Mouse (Mus musculus) spleen, adult 2 months (tissue): ENCODE measurements around the gene Nacc1. TPM values are rescaled to one million over a fixed set of nuclear protein-coding genes. Genes with fewer than 3 reads are reported as not detected.

Source experiments
- DNase-seq, 2 experiments: peaks; one replicate each; pipeline versions ENCODE4 v3.0.0 to v3.0.0-alpha.2; 2012 to 2021; ENCODE audit warnings: low spot score in 2 of 2, low read depth in 1 of 2
- H3K27ac ChIP-seq: fragments of 200-500 bp; 2 replicates; pipeline ENCODE4 v1.5.1; 2012; ENCODE audit warnings: low read length, inconsistent platforms; ENCODE audit not compliant: insufficient read depth
- H3K27me3 ChIP-seq: fragments of 200-500 bp; 2 replicates; pipeline ENCODE4 v1.6.1; 2012; ENCODE audit warnings: mild to moderate bottlenecking, moderate library complexity, low read length, inconsistent platforms; ENCODE audit not compliant: control insufficient read depth, insufficient read depth
- H3K36me3 ChIP-seq: fragments of 200-500 bp; 2 replicates; pipeline ENCODE4 v1.6.1; 2012; ENCODE audit warnings: mild to moderate bottlenecking, low read length, inconsistent platforms; ENCODE audit not compliant: control insufficient read depth, insufficient read depth
- H3K4me1 ChIP-seq: fragments of 200-500 bp; 2 replicates; pipeline ENCODE4 v1.6.1; 2011; ENCODE audit warnings: inconsistent platforms; ENCODE audit not compliant: control insufficient read depth, insufficient read depth, insufficient read length
- H3K4me3 ChIP-seq: fragments of 200-500 bp; 2 replicates; pipeline ENCODE4 v1.5.1; 2011; ENCODE audit warnings: mild to moderate bottlenecking, inconsistent platforms; ENCODE audit not compliant: insufficient read depth, insufficient read length; ENCODE audit errors: extremely low read depth
- CTCF ChIP-seq: fragments of 200-500 bp; IDR thresholded peaks from 2 replicates; pipeline ENCODE4 v1.5.1; 2011; ENCODE audit warnings: mild to moderate bottlenecking, inconsistent platforms; ENCODE audit not compliant: insufficient read depth, insufficient read length, insufficient replicate concordance; ENCODE audit errors: extremely low read depth
- POLR2A ChIP-seq: fragments of 200-500 bp; IDR thresholded peaks from 2 replicates; pipeline ENCODE4 v1.6.1; 2011; ENCODE audit warnings: low read depth, low read length, inconsistent platforms
- WGBS: fragments of 180-500 bp; shearing (Covaris S2); methylation state at CpG from one replicate; pipeline ENCODE4 v1.1.7; 2018; 5-methylcytosine and 5-hydroxymethylcytosine counted together
- polyA plus RNA-seq: library from polyadenylated mRNA; depleted of rRNA; stranded (reverse); fragments of >200 nt; gene quantifications from 2 replicates; pipeline ENCODE4 v1.2.3, GENCODE M21; 2012

The Nacc1 gene
- polyA plus RNA-seq, 1 experiment = 66.0 TPM

DNA sequence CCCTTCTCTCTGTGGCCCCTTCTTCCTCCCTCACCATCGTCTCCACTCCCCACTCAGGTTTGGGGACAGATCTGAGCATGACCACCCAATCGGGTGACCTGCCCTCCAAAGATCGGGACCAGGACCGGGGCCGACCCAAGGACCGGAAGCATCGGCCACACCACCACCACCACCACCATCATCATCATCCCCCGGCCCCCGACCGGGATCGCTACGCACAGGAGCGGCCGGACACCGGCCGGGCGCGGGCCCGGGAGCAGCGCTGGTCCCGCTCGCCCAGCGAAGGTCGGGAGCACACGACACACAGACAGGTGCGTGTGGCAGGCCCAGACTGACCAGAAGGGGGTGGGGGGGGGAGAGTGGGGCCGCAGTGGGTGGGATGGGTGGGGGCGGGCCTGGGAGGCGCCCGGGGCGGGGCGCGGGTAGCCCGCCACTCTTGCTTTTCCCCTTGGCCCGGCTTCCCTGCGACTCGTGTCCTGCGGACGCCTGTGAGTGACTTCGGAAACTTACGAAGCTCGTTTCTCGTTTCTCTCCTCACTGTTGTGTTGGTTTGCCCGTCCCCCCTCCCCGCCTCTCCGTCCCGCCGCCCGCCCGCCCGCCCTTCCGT lies 49.0 kb downstream of the Nacc1 start:
- Histone ChIP-seq H3K36me3 (no peaks in the 10 kb centered on the region), H3K27me3 (no peaks in the 10 kb centered on the region), H3K4me1 (peaks cover 8% of the 10 kb centered on the region; the same call in 1 of the 2 replicates), H3K27ac (peak overlapping the region; percentile 88), H3K4me3 (peak overlapping the region; percentile 90)
- no peak for TF ChIP-seq POLR2A
- no peak for TF ChIP-seq CTCF
- WGBS = under 1% methylated on average over 43 of the region's 52 CpGs
- no peak for DNase-seq

- H3K27ac ChIP-seq = peak overlapping the region; percentile 30; the same call in 1 of the 2 replicates
- WGBS = 26% methylated on average over 8 of the region's 8 CpGs
- DNase-seq = no peak
- TF ChIP-seq POLR2A (no peak), CTCF (no peak)
- no peaks in the 10 kb centered on the region for H3K36me3 ChIP-seq
- H3K4me3 ChIP-seq = peak overlapping the region; percentile 90
- H3K4me1 ChIP-seq = peaks cover 8% of the 10 kb centered on the region; the same call in 1 of the 2 replicates
- no peaks in the 10 kb centered on the region for H3K27me3 ChIP-seq
Observed at GRCm38 (mm10) chr8:84637946-84638554, 49.6 kb downstream of the Nacc1 start.

DNA sequence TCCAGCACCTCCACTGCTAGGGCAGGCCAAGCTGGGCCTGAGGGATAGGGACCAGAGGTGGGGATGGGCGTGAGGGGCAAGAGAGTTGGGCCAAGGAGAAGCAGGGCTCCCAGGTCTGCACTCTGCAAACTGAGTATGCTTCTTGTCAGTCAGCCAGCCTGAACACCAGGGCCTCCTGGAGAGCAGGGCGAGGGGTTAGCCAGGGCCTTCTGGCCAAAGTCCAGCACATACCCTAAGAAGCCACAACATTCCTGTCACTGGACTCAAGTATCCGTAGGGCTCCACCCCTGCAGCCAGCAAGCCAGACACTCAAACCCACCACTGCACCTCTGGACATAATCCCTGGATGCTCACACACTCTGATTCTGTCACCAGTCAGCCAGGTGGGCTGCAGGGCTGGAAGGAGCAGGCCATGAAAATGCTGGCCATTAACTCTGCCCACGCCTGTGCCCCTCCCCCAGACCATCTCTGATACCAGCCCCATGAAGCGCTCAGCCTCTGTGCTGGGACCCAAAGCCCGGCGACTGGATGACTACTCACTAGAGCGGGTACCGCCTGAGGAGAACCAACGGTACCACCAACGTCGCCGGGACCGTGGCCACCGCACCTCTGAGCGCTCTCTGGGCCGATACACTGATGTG lies 51.5 kb downstream of the Nacc1 start:
- 95% methylated on average over 17 of the region's 17 CpGs for WGBS
- no peaks in the 10 kb centered on the region for H3K27me3 ChIP-seq
- DNase-seq = no peak
- H3K27ac ChIP-seq = no peak overlapping the region
- H3K4me1 ChIP-seq = peaks cover 8% of the 10 kb centered on the region; the same call in 1 of the 2 replicates
- no peak overlapping the region for H3K4me3 ChIP-seq
- TF ChIP-seq POLR2A = no peak
- no peak for TF ChIP-seq CTCF
- H3K36me3 ChIP-seq = no peaks in the 10 kb centered on the region

- no peaks in the 10 kb centered on the region for H3K36me3 ChIP-seq
- TF ChIP-seq CTCF (no peak), POLR2A (no peak)
- H3K27me3 ChIP-seq = no peaks in the 10 kb centered on the region
- peaks cover 8% of the 10 kb centered on the region; the same call in 1 of the 2 replicates for H3K4me1 ChIP-seq
- no peak overlapping the region for H3K27ac ChIP-seq
- 91% methylated on average over 14 of the region's 14 CpGs for WGBS
- H3K4me3 ChIP-seq = no peak overlapping the region
- no peak for DNase-seq
Observed at GRCm38 (mm10) chr8:84635397-84636050, 52.1 kb downstream of the Nacc1 start.

- no peak for DNase-seq
- Histone ChIP-seq H3K4me1 (peaks cover 5% of the 10 kb centered on the region; the same call in 1 of the 2 replicates), H3K36me3 (no peaks in the 10 kb centered on the region), H3K27me3 (no peaks in the 10 kb centered on the region), H3K27ac (no peak overlapping the region), H3K4me3 (no peak overlapping the region)
- WGBS = 87% methylated on average over 9 of the region's 9 CpGs
- TF ChIP-seq POLR2A = no peak
- TF ChIP-seq CTCF = no peak
Observed at GRCm38 (mm10) chr8:84634849-84635304, 52.8 kb downstream of the Nacc1 start.

GRCm38 (mm10) chr8:84633841-84634584 lies 53.6 kb downstream of the Nacc1 start:
- TF ChIP-seq POLR2A = no peak
- H3K4me3 ChIP-seq = no peak overlapping the region
- H3K4me1 ChIP-seq = peaks cover 5% of the 10 kb centered on the region; the same call in 1 of the 2 replicates
- H3K36me3 ChIP-seq = no peaks in the 10 kb centered on the region
- 79% methylated on average over 10 of the region's 10 CpGs for WGBS
- H3K27ac ChIP-seq = no peak overlapping the region
- H3K27me3 ChIP-seq = no peaks in the 10 kb centered on the region
- no peak for DNase-seq

- H3K27me3 ChIP-seq = no peaks in the 10 kb centered on the region
- TF ChIP-seq CTCF (no peak), POLR2A (no peak)
- 85% methylated on average over 4 of the region's 4 CpGs for WGBS
Observed at GRCm38 (mm10) chr8:84631813-84632212, 55.8 kb downstream of the Nacc1 start.

More at GRCm38 (mm10) chr8:84631813-84632212, 55.8 kb downstream of the Nacc1 start:
- no peaks in the 10 kb centered on the region for H3K36me3 ChIP-seq
- no peaks in the 10 kb centered on the region for H3K4me1 ChIP-seq
- no peak for DNase-seq
- no peak overlapping the region for H3K4me3 ChIP-seq
- H3K27ac ChIP-seq = no peak overlapping the region
